Comparison of ENCODE assay signal across 24 mouse cellular contexts in genomic region chr13:83473755-83474154, GRCm38 (mm10).
"Had no signal": no experiment of that assay in that cellular context is flagged by ENCODE, and none has a peak within 500 bp of the region (broad histone marks: within the 10 kb centered on the region; RNA-seq: fewer than 3 reads in every experiment).

No protein-coding gene starts in this region.

- ATAC-seq: hindbrain, postnatal 0 days; intestine, embryonic 16.5 days had no signal

- H3K4me2 ChIP-seq: heart, embryonic 12.5 days; hindbrain, embryonic 12.5 days; hindbrain, embryonic 14.5 days; kidney, embryonic 15.5 days; limb, embryonic 13.5 days; limb, embryonic 15.5 days had no signal

- DNase-seq: gastrocnemius, postnatal 14 days; gastrocnemius, postnatal 36 days; heart, adult 18-20 months; heart, postnatal 10 days; heart, postnatal 4 days; kidney, adult 11 months; kidney, adult 2 months; kidney, adult 9 months; kidney, postnatal 14 days; kidney, postnatal 36 days; layer of hippocampus, adult 9-11 months; layer of hippocampus, postnatal 36 days; left cerebral cortex, postnatal 4 days had no signal

- H3K4me1 ChIP-seq: heart, embryonic 10.5 days; heart, embryonic 12.5 days; hindbrain, embryonic 10.5 days; hindbrain, embryonic 12.5 days; kidney, embryonic 15.5 days; limb, embryonic 13.5 days; limb, embryonic 15.5 days had no signal

- H3K9ac ChIP-seq: heart, embryonic 12.5 days; hindbrain, embryonic 12.5 days; hindbrain, embryonic 14.5 days; kidney, embryonic 15.5 days; limb, embryonic 13.5 days; limb, embryonic 15.5 days had no signal

- H3K4me3 ChIP-seq: heart, embryonic 10.5 days; heart, embryonic 12.5 days; hindbrain, embryonic 10.5 days; hindbrain, embryonic 12.5 days; kidney, embryonic 15.5 days; limb, embryonic 13.5 days; limb, embryonic 15.5 days had no signal

- H3K27ac ChIP-seq: heart, embryonic 10.5 days; hindbrain, embryonic 10.5 days; hindbrain, embryonic 12.5 days; hindbrain, embryonic 14.5 days; hindbrain, postnatal 0 days; kidney, embryonic 15.5 days; kidney, postnatal 0 days; limb, embryonic 13.5 days; limb, embryonic 15.5 days had no signal

- H3K36me3 ChIP-seq: heart, embryonic 10.5 days; heart, embryonic 12.5 days; hindbrain, embryonic 10.5 days; hindbrain, embryonic 12.5 days; kidney, embryonic 15.5 days; limb, embryonic 13.5 days; limb, embryonic 15.5 days had no signal

- H3K9me3 ChIP-seq: heart, embryonic 10.5 days; heart, embryonic 12.5 days; hindbrain, embryonic 10.5 days; hindbrain, embryonic 12.5 days; kidney, embryonic 15.5 days; limb, embryonic 13.5 days; limb, embryonic 15.5 days had no signal

- H3K27me3 ChIP-seq: heart, embryonic 12.5 days; hindbrain, embryonic 12.5 days; kidney, embryonic 15.5 days; limb, embryonic 13.5 days; limb, embryonic 15.5 days had no signal
